Mouse (Mus musculus) forebrain, postnatal 0 days (tissue): ENCODE measurements around the gene Canx. TPM values are rescaled to one million over a fixed set of nuclear protein-coding genes. Genes with fewer than 3 reads are reported as not detected.

ENCODE experiments used
- ATAC-seq: fragments of 200-750 bp; cut with Nextera tagmentation; 2 replicates; pipeline ENCODE4 v1.8.0; 2017; ENCODE audit warnings: mild to moderate bottlenecking, moderate library complexity
- DNase-seq: peaks from one replicate; pipeline ENCODE4 v3.0.0-alpha.2; 2015
- H3K27ac ChIP-seq: fragments of 300-500 bp; sonication (generic); 2 replicates; pipeline ENCODE4 v1.5.1; 2014; ENCODE audit warnings: low read depth, mild to moderate bottlenecking, antibody characterized with exemption, low read length, moderate library complexity, mixed read lengths
- H3K27me3 ChIP-seq: fragments of 300-500 bp; sonication (generic); 2 replicates; pipeline ENCODE4 v1.6.1; 2014; ENCODE audit warnings: mild to moderate bottlenecking, low read length, mixed read lengths; ENCODE audit not compliant: insufficient read depth
- H3K36me3 ChIP-seq: fragments of 300-500 bp; sonication (generic); 2 replicates; pipeline ENCODE4 v1.6.1; 2014; ENCODE audit warnings: mild to moderate bottlenecking, moderate library complexity; ENCODE audit not compliant: insufficient read depth
- H3K4me1 ChIP-seq: fragments of 300-500 bp; sonication (generic); 2 replicates; pipeline ENCODE4 v1.6.1; 2014; ENCODE audit warnings: antibody characterized with exemption; ENCODE audit not compliant: insufficient read depth
- H3K4me2 ChIP-seq: fragments of 300-500 bp; sonication (generic); 2 replicates; pipeline ENCODE4 v1.6.1; 2014; ENCODE audit warnings: low read depth, mild to moderate bottlenecking, moderate library complexity
- H3K4me3 ChIP-seq: fragments of 300-500 bp; sonication (generic); 2 replicates; pipeline ENCODE4 v1.5.1; 2014; ENCODE audit warnings: low read depth, low read length, mixed read lengths
- H3K9ac ChIP-seq: fragments of 300-500 bp; sonication (generic); 2 replicates; pipeline ENCODE4 v1.6.1; 2014; ENCODE audit warnings: mild to moderate bottlenecking
- H3K9me3 ChIP-seq: fragments of 300-500 bp; sonication (generic); 2 replicates; pipeline ENCODE4 v1.6.1; 2016; ENCODE audit warnings: low read length
- CTCF ChIP-seq: sonication (generic); IDR thresholded peaks from 2 replicates; pipeline ENCODE4 v1.5.1; 2016; ENCODE audit warnings: antibody characterized with exemption, control low read depth, low read depth
- WGBS: fragments of 180-500 bp; shearing (Covaris S2); extraction: QIAGEN DNeasy Blood & Tissue Kit; methylation state at CpG from one replicate; pipeline ENCODE4 v1.1.7; 2014; 5-methylcytosine and 5-hydroxymethylcytosine counted together
- polyA plus RNA-seq: library from polyadenylated mRNA; unstranded; fragments of >200 nt; fragmentation: Nextera tagmentation; extraction: Ambion mirVana; gene quantifications from 2 replicates; pipeline ENCODE4 v1.2.1, GENCODE M21; 2015
- total RNA-seq: library from RNA; depleted of rRNA; stranded (reverse); fragments of >200 nt; gene quantifications from 2 replicates; pipeline ENCODE4 v1.2.3, GENCODE M21; 2014

The Canx gene
- total and polyA plus RNA-seq, 2 experiments from 2014 or later: 233 to 298 TPM

DNA sequence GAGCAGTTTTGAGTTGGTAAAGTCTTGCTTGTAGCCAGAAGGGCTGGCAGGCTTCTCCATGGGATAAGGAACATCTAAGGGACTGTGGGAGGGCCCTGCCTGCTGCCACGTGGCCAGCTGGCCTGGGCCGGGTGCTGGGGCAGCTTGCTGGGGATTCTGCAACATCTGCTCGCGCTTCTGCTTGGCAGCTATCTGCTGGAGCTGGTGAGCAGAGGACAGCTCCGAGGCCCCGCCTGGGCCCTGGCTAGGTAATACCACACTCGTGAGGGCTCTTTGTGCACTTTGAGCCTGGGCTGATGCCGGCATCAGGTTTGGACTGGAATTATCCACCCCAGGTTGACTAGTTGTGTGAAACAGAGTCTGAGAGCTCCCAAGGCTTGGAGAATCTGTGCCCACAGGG is 59.5 kb downstream of the Canx start:
- H3K27me3 ChIP-seq: no peaks in the 10 kb centered on the region
- peaks cover 55% of the 10 kb centered on the region for H3K36me3 ChIP-seq
- H3K9me3 ChIP-seq: no peaks in the 10 kb centered on the region
- H3K9ac ChIP-seq: no peak overlapping the region
- no peak overlapping the region for H3K27ac ChIP-seq
- no peak for DNase-seq
- ATAC-seq: no peak
- no peak for TF ChIP-seq CTCF
- H3K4me2 ChIP-seq: no peak overlapping the region
- no peaks in the 10 kb centered on the region for H3K4me1 ChIP-seq
- WGBS: 88% methylated on average over 8 of the region's 8 CpGs
- no peak overlapping the region for H3K4me3 ChIP-seq

DNA sequence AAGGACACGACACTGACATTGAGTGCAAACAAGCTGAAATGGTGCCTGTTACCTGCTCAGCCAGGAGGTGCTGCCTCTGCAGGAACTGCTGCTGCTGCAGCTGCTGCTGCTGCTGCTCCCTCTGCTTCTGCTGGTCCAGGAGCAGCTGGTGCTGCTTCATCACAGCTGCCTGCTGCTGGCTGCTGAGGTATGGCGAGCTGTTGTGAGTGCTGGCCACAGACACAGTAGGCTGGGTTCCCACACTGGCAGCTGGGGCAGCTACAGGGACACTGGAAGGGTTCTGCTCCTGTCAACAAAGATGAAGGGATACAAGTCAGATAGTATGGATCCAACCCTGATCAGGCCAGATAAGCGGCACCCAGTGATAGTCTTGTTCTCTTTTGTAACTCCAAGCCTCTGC is 62.3 kb downstream of the Canx start:
- 90% methylated on average over 3 of the region's 3 CpGs for WGBS
- ATAC-seq: no peak
- no peak for TF ChIP-seq CTCF

DNA sequence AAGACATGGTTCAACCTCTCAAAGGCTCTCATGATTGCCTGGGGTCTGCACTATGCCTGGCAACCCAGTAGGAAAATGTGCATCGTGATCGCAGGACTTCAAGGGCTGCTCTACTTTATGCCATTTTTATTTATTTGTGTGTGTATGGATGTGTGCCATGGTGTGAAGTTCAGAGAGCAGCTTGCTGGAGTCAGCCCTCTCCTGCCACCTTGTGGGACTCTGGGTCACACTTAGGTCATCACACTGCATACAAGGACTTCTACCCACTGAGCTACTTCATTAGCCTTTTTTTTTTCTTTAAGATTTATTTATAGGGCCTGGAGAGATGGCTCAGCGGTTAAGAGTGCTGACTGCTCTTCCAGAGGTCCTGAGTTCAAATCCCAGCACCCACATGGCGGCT is 63.5 kb downstream of the Canx start:
- Histone ChIP-seq H3K27me3 (no peaks in the 10 kb centered on the region), H3K4me3 (no peak overlapping the region), H3K4me2 (no peak overlapping the region), H3K27ac (no peak overlapping the region), H3K9me3 (no peaks in the 10 kb centered on the region), H3K36me3 (peaks cover 90% of the 10 kb centered on the region), H3K9ac (no peak overlapping the region), H3K4me1 (no peaks in the 10 kb centered on the region)
- TF ChIP-seq CTCF: peak; percentile 23; the same call in 1 of the 2 replicates
- no peak for DNase-seq
- ATAC-seq: no peak
- WGBS: 96% methylated on average over 4 of the region's 4 CpGs

More for the DNA sequence above, 62.3 kb downstream of the Canx start:
- no peaks in the 10 kb centered on the region for H3K9me3 ChIP-seq
- no peaks in the 10 kb centered on the region for H3K27me3 ChIP-seq
- no peak overlapping the region for H3K4me2 ChIP-seq
- DNase-seq: no peak
- peaks cover 79% of the 10 kb centered on the region for H3K36me3 ChIP-seq
- H3K4me3 ChIP-seq: no peak overlapping the region
- H3K9ac ChIP-seq: no peak overlapping the region
- H3K27ac ChIP-seq: no peak overlapping the region
- H3K4me1 ChIP-seq: no peaks in the 10 kb centered on the region

GRCm38 (mm10) chr11:50258310-50258709 is 67.2 kb downstream of the Canx start:
- Histone ChIP-seq H3K27ac (no peak overlapping the region), H3K4me3 (no peak overlapping the region), H3K9ac (no peak overlapping the region), H3K36me3 (peaks cover 73% of the 10 kb centered on the region), H3K9me3 (no peaks in the 10 kb centered on the region), H3K4me2 (no peak overlapping the region), H3K4me1 (no peaks in the 10 kb centered on the region), H3K27me3 (no peaks in the 10 kb centered on the region)
- 86% methylated on average over 7 of the region's 7 CpGs for WGBS
- no peak for TF ChIP-seq CTCF
- ATAC-seq (no peak), DNase-seq (no peak)

DNA sequence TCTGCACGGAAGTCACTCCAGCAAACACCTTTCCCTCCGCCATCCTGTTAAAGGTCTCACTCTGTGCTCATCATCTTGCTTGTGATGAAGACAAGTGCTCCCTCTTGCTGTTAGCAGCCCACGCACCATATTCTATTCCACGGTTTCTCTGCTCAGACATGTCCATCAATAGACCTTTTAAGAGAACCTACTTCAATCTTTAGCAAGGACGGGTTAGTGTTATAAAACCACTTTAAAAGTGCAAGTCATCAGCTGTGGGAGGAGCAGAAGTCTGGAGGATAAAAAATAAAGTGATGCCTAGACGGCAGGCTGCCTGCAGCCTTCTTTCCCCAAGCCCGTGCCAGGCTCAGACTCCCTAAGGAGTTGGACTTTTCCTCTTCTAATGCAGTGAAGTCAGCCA is 68.9 kb downstream of the Canx start:
- TF ChIP-seq CTCF: no peak
- WGBS: 89% methylated on average over 7 of the region's 7 CpGs
- no peaks in the 10 kb centered on the region for H3K4me1 ChIP-seq
- no peaks in the 10 kb centered on the region for H3K27me3 ChIP-seq
- ATAC-seq: no peak
- DNase-seq: no peak
- H3K36me3 ChIP-seq: peaks cover 56% of the 10 kb centered on the region
- no peak overlapping the region for H3K27ac ChIP-seq
- H3K9me3 ChIP-seq: no peaks in the 10 kb centered on the region
- H3K9ac ChIP-seq: no peak overlapping the region
- H3K4me2 ChIP-seq: no peak overlapping the region
- no peak overlapping the region for H3K4me3 ChIP-seq

GRCm38 (mm10) chr11:50254010-50254580 is 71.4 kb downstream of the Canx start:
- DNase-seq (peak; percentile 69), ATAC-seq (peak; percentile 75)
- Histone ChIP-seq H3K36me3 (peaks cover 32% of the 10 kb centered on the region), H3K9me3 (no peaks in the 10 kb centered on the region), H3K9ac (no peak overlapping the region), H3K4me1 (no peaks in the 10 kb centered on the region), H3K4me2 (no peak overlapping the region), H3K27ac (no peak overlapping the region), H3K4me3 (no peak overlapping the region), H3K27me3 (no peaks in the 10 kb centered on the region)
- no peak for TF ChIP-seq CTCF
- WGBS: 60% methylated on average over 12 of the region's 12 CpGs

DNA sequence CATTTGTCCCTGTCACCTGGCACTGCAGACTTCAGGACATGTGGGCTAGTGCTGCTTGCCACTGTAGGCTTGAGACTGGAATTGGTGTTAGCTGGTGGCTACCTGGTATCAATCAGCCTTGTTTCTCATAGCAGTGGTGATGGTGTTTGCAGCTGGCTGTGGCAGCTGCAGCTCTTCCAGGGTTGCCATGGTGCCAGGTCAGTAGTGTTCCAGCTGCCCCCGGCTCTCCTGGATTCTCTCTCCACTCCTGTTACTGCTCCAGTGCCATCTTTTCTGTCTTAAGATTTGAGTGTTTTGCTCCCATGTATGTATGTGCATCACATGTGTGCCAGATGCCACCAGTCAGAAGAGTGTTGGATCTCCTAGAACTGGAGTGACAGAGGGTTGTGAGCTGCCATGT is 72.1 kb downstream of the Canx start:
- Histone ChIP-seq H3K4me2 (no peak overlapping the region), H3K36me3 (peaks cover 25% of the 10 kb centered on the region), H3K27ac (0 out of 2 replicates have a peak overlapping the region, but pooled peaks have one; percentile 15), H3K27me3 (no peaks in the 10 kb centered on the region), H3K9ac (no peak overlapping the region), H3K9me3 (no peaks in the 10 kb centered on the region), H3K4me3 (no peak overlapping the region), H3K4me1 (no peaks in the 10 kb centered on the region)
- 48% methylated on average over 1 of the region's 1 CpGs for WGBS
- DNase-seq (no peak), ATAC-seq (peak; percentile 50)
- no peak for TF ChIP-seq CTCF
